Mouse (Mus musculus): Measurements from ENCODE around the gene Htr7. TPM values are rescaled to one million over a fixed set of nuclear protein-coding genes. Genes with fewer than 3 reads are reported as not detected.
A peak's percentile ranks its signal among the peaks of the same experiment; 100 is the strongest.

The Htr7 gene
- polyA plus RNA-seq (2014; fragmentation: Nextera tagmentation; extraction: Ambion mirVana), result 16.4 and 20.8 TPM in 2 replicates

DNA sequence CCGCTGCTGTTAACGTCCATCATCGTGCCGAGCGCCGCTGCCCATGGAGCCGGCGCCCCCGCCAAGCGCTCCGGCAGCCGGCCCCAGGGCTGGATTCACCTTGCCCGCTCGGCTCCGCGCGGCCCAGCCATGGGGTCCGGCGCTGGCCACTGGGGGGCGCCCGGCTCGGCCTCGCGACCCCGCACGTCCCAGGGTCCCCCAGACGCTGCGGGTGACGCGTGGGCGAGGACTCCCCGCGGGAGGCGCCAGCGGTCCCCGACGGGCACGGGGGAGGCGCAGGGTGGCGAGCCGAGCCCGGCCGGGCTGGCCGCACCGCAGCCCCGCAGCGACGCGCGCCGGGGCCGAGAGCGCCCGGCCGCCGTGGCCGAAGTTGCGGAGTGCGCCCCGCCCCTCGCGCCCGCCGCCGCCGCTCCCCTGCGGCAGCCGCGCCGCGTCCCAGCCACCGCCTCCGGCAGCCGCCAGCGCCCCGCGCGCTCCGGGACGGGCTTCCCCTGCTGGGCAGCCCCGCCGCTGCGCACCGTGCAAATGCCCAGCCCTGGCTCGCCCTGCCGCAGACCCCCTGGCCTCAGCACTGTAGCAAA lies at the start of gene Htr7:
TSS of gene Htr7 (minus strand) at position 277 of the 581 bp plus-strand sequence.
- Histone ChIP-seq H3K9me3 (ENCODE audit: control insufficient read depth, low read length) (no peaks in the 10 kb centered on the region), H3K9ac (peak within 1 kb of the TSS; percentile 69), H3K4me2 (replicated peaks) (peak within 1 kb of the TSS; percentile 77), H3K27me3 (ENCODE audit: control insufficient read depth, insufficient read depth, low read length) (peaks cover 30% of the 10 kb centered on the region), H3K4me3 (replicated peaks; ENCODE audit: low read length) (peak within 1 kb of the TSS; percentile 68), H3K36me3 (replicated peaks; ENCODE audit: control insufficient read depth, insufficient read depth) (no peaks in the 10 kb centered on the region), H3K27ac (peak within 1 kb of the TSS; percentile 72), H3K4me1 (replicated peaks; ENCODE audit: control insufficient read depth, insufficient read depth, low read length) (no peaks in the 10 kb centered on the region)
- DNase-seq (ENCODE audit: low spot score) (peak; percentile 54), ATAC-seq (ENCODE audit: low FRiP score) (peak; percentile 93)
- WGBS, result under 1% methylated on average over 51 of the region's 86 CpGs

GRCm38 (mm10) chr19:36103909-36104308 lies 46.6 kb upstream of the Htr7 start:
- H3K27me3 ChIP-seq (ENCODE audit: control insufficient read depth, insufficient read depth, low read length), result no peaks in the 10 kb centered on the region
- peaks cover 54% of the 10 kb centered on the region for H3K36me3 ChIP-seq (replicated peaks; ENCODE audit: control insufficient read depth, insufficient read depth)
- no peak overlapping the region for H3K9ac ChIP-seq
- no peak overlapping the region for H3K4me3 ChIP-seq (replicated peaks; ENCODE audit: low read length)
- no peaks in the 10 kb centered on the region for H3K4me1 ChIP-seq (replicated peaks; ENCODE audit: control insufficient read depth, insufficient read depth, low read length)
- 90% methylated on average over 5 of the region's 5 CpGs for WGBS
- no peak overlapping the region for H3K4me2 ChIP-seq (replicated peaks)
- H3K9me3 ChIP-seq (ENCODE audit: control insufficient read depth, low read length), result no peaks in the 10 kb centered on the region
- DNase-seq (ENCODE audit: low spot score) (no peak), ATAC-seq (ENCODE audit: low FRiP score) (no peak)
- H3K27ac ChIP-seq, result no peak overlapping the region

DNA sequence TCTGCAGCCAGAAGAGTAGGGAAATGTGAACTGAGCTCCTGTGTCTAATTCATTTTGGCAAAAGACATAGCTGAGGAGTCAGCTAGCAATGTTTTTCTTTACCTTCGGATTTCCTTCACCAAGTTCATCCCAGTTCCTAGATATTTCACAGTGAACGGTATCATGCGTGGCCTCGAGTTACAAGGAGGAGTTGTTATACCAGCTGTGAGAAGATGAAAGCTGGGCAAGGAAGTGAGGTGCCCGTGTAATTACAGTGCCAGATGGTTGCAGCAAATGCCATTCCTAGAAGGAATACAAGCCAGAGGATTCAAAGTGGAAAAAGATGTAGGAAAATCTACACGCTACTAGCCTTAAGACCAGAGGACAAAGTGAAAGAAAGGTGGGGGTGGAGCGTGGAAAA lies 41.6 kb upstream of the Htr7 start:
- ATAC-seq (ENCODE audit: low FRiP score), result no peak
- no peak for DNase-seq (ENCODE audit: low spot score)
- WGBS, result 90% methylated on average over 7 of the region's 7 CpGs
- H3K36me3 ChIP-seq (replicated peaks; ENCODE audit: control insufficient read depth, insufficient read depth), result peaks cover 89% of the 10 kb centered on the region
- no peak overlapping the region for H3K4me2 ChIP-seq (replicated peaks)
- H3K4me1 ChIP-seq (replicated peaks; ENCODE audit: control insufficient read depth, insufficient read depth, low read length), result no peaks in the 10 kb centered on the region
- H3K4me3 ChIP-seq (replicated peaks; ENCODE audit: low read length), result no peak overlapping the region
- H3K9me3 ChIP-seq (ENCODE audit: control insufficient read depth, low read length), result no peaks in the 10 kb centered on the region
- H3K9ac ChIP-seq, result no peak overlapping the region
- H3K27me3 ChIP-seq (ENCODE audit: control insufficient read depth, insufficient read depth, low read length), result no peaks in the 10 kb centered on the region
- H3K27ac ChIP-seq, result no peak overlapping the region

DNA sequence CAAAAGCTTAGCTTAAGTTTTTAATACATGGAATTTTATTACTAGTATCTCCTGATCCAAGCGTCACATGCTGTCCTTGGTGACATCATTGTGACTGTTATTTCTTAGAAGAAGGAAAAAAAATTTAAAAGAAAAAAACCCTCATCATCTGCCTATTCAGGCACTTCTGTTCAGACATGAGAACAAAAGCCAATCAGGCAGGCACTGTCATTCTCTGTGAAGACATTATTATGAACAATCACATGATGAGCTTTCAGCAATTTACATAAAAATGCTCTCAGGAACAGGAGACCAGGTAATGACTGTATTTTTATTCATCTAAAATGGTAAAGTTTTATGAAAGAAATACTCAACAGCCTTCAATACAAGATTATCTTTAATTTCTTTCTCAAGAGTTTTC lies 41.0 kb upstream of the Htr7 start:
- Histone ChIP-seq H3K27me3 (ENCODE audit: control insufficient read depth, insufficient read depth, low read length) (no peaks in the 10 kb centered on the region), H3K27ac (no peak overlapping the region), H3K4me3 (replicated peaks; ENCODE audit: low read length) (no peak overlapping the region), H3K9ac (no peak overlapping the region), H3K4me2 (replicated peaks) (no peak overlapping the region), H3K36me3 (replicated peaks; ENCODE audit: control insufficient read depth, insufficient read depth) (peaks cover 94% of the 10 kb centered on the region), H3K9me3 (ENCODE audit: control insufficient read depth, low read length) (no peaks in the 10 kb centered on the region), H3K4me1 (replicated peaks; ENCODE audit: control insufficient read depth, insufficient read depth, low read length) (no peaks in the 10 kb centered on the region)
- WGBS, result 92% methylated on average over 1 of the region's 1 CpGs
- no peak for DNase-seq (ENCODE audit: low spot score)
- ATAC-seq (ENCODE audit: low FRiP score), result no peak

DNA sequence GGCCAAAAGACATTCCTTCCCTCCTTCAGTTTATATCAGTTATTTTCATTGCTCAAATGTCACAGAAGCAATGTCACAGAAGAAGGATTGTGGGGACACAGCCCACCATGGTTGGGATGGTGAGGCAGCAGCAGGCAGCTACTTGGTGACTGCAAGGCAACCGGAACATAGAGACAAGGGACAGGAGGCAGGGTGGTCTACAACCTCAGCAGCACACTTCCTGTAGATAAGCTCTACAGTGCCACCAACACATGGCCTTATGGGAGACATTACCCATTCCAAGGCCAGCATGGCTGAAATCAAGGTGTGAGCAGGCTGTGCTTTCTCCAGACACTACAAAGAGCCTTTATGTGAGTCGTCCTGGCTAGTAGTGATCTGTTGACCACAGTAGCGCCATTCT lies 39.9 kb upstream of the Htr7 start:
- no peaks in the 10 kb centered on the region for H3K9me3 ChIP-seq (ENCODE audit: control insufficient read depth, low read length)
- no peak for DNase-seq (ENCODE audit: low spot score)
- H3K4me1 ChIP-seq (replicated peaks; ENCODE audit: control insufficient read depth, insufficient read depth, low read length), result no peaks in the 10 kb centered on the region
- 94% methylated on average over 3 of the region's 3 CpGs for WGBS
- no peaks in the 10 kb centered on the region for H3K27me3 ChIP-seq (ENCODE audit: control insufficient read depth, insufficient read depth, low read length)
- no peak overlapping the region for H3K4me3 ChIP-seq (replicated peaks; ENCODE audit: low read length)
- H3K36me3 ChIP-seq (replicated peaks; ENCODE audit: control insufficient read depth, insufficient read depth), result peaks cover 91% of the 10 kb centered on the region
- no peak overlapping the region for H3K9ac ChIP-seq
- ATAC-seq (ENCODE audit: low FRiP score), result no peak
- H3K4me2 ChIP-seq (replicated peaks), result no peak overlapping the region
- no peak overlapping the region for H3K27ac ChIP-seq

GRCm38 (mm10) chr19:36090781-36091180 lies 33.5 kb upstream of the Htr7 start:
- Histone ChIP-seq H3K27me3 (ENCODE audit: control insufficient read depth, insufficient read depth, low read length) (no peaks in the 10 kb centered on the region), H3K9ac (no peak overlapping the region), H3K4me3 (replicated peaks; ENCODE audit: low read length) (no peak overlapping the region), H3K36me3 (replicated peaks; ENCODE audit: control insufficient read depth, insufficient read depth) (peaks cover 83% of the 10 kb centered on the region), H3K9me3 (ENCODE audit: control insufficient read depth, low read length) (no peaks in the 10 kb centered on the region), H3K27ac (no peak overlapping the region), H3K4me1 (replicated peaks; ENCODE audit: control insufficient read depth, insufficient read depth, low read length) (no peaks in the 10 kb centered on the region), H3K4me2 (replicated peaks) (no peak overlapping the region)
- WGBS, result 53% methylated on average over 5 of the region's 5 CpGs
- DNase-seq (ENCODE audit: low spot score), result peak; percentile 61
- ATAC-seq (ENCODE audit: low FRiP score), result no peak; the same call in 1 of the 2 replicates

GRCm38 (mm10) chr19:36083262-36084225 lies 26.2 kb upstream of the Htr7 start, which contains the start of gene Rpp30:
Gene Rpp30, plus strand, starts transcription at chr19:36083716.
- WGBS, result 2% methylated on average over 34 of the region's 34 CpGs
- peak within 1 kb of the TSS; percentile 84 for H3K4me2 ChIP-seq (replicated peaks)
- peak; percentile 96 for ATAC-seq (ENCODE audit: low FRiP score)

DNA sequence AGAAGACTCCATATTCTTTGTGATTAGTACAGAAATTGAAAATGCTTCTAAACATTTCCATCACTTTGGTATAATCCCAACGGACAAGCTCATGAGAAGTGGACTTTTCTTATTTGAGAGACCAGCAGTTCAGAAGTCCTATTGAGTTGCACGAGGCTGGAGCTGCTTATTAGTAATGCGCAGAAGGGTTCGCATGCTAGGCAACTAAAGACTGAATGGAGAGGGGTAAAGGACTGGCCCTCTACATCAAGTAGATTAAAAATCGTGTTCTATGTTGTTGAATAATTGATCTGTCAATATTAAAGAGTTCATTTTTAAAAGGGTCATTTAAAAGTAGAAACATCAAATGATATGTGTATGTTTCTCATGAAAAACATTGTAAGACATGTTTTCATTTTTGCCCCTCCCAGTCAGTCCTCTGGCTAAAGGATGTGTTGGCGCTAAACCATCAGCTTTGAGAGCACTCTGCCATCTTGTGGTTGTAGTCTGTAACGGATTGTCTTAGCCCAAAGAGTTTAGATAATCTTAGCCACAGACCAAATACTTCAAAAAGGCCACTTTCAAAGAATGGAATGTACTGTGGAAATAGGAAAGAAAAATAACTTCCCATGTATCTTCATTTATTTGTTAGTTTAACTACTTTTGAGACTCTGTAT lies 25.4 kb upstream of the Htr7 start:
- peak; percentile 86 for DNase-seq (ENCODE audit: low spot score)
- 45% methylated on average over 7 of the region's 7 CpGs for WGBS
- Histone ChIP-seq H3K27me3 (ENCODE audit: control insufficient read depth, insufficient read depth, low read length) (no peaks in the 10 kb centered on the region), H3K9me3 (ENCODE audit: control insufficient read depth, low read length) (no peaks in the 10 kb centered on the region), H3K4me1 (replicated peaks; ENCODE audit: control insufficient read depth, insufficient read depth, low read length) (peaks cover 12% of the 10 kb centered on the region), H3K4me2 (replicated peaks) (peak overlapping the region; percentile 84), H3K36me3 (replicated peaks; ENCODE audit: control insufficient read depth, insufficient read depth) (peaks cover 8% of the 10 kb centered on the region; the same call in 1 of the 2 replicates), H3K27ac (no peak overlapping the region), H3K9ac (peak overlapping the region; percentile 37), H3K4me3 (replicated peaks; ENCODE audit: low read length) (peak overlapping the region; percentile 55)
- ATAC-seq (ENCODE audit: low FRiP score), result peak; percentile 83

More at GRCm38 (mm10) chr19:36083262-36084225, 26.2 kb upstream of the Htr7 start, which contains the start of gene Rpp30:
- Histone ChIP-seq H3K27ac (peak within 1 kb of the TSS; percentile 5; the same call in 1 of the 2 replicates), H3K4me1 (replicated peaks; ENCODE audit: control insufficient read depth, insufficient read depth, low read length) (peaks cover 12% of the 10 kb centered on the region), H3K9ac (peak within 1 kb of the TSS; percentile 65), H3K36me3 (replicated peaks; ENCODE audit: control insufficient read depth, insufficient read depth) (peaks cover 15% of the 10 kb centered on the region), H3K4me3 (replicated peaks; ENCODE audit: low read length) (peak within 1 kb of the TSS; percentile 55), H3K9me3 (ENCODE audit: control insufficient read depth, low read length) (no peaks in the 10 kb centered on the region), H3K27me3 (ENCODE audit: control insufficient read depth, insufficient read depth, low read length) (no peaks in the 10 kb centered on the region)
- peak; percentile 94 for DNase-seq (ENCODE audit: low spot score)
